Mouse (Mus musculus): ENCODE measurements around the gene Mbd3. TPM values are rescaled to one million over a fixed set of nuclear protein-coding genes. Genes with fewer than 3 reads are reported as not detected.
A peak's percentile ranks its signal among the peaks of the same experiment; 100 is the strongest.

Gene Mbd3
- polyA plus RNA-seq, 1 experiment = 81.3 TPM

DNA sequence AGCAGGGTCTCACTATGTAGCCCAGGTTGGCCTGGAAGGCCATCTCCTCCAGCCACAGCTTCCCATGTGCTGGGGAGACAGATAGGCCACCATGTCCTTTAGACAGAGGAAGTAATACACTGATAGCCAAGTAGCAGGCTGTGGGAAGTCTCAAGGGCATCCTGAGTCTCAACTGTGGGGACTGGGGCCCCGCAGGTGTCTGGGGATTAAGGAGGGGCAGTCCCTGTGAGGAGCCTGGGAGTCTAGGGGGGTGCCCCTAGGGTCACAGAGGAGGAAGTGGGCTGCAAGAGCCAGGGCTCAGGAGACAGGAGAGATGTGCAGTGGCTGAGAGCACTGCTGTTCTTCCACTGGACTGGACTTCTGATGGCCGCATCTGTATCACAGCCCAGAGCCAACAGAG lies 43.6 kb upstream of the Mbd3 start:
- Histone ChIP-seq H3K27me3 (ENCODE audit: control insufficient read depth, insufficient read depth, low read length, poor library complexity, severe bottlenecking) (no peaks in the 10 kb centered on the region), H3K36me3 (ENCODE audit: control insufficient read depth, insufficient read depth, low read length, poor library complexity, severe bottlenecking) (no peaks in the 10 kb centered on the region), H3K9me3 (replicated peaks; ENCODE audit: control insufficient read depth, insufficient read depth, low read length, poor library complexity, severe bottlenecking) (no peaks in the 10 kb centered on the region), H3K4me3 (ENCODE audit: low read depth, low read length) (no peak overlapping the region), H3K4me1 (ENCODE audit: control insufficient read depth, insufficient read depth, low read length) (no peaks in the 10 kb centered on the region), H3K27ac (ENCODE audit: insufficient read depth, low read length) (no peak overlapping the region), H3K9ac (ENCODE audit: low read depth, poor library complexity, severe bottlenecking) (no peak overlapping the region)
- TF ChIP-seq CTCF (IDR thresholded peaks at IDR 0.05; ENCODE audit: low read depth, low read length) (no peak), POLR2A (IDR thresholded peaks at IDR 0.05; ENCODE audit: insufficient read depth, low read length) (no peak), EP300 (IDR thresholded peaks at IDR 0.05; ENCODE audit: insufficient read depth, low read depth, low read length) (no peak)

DNA sequence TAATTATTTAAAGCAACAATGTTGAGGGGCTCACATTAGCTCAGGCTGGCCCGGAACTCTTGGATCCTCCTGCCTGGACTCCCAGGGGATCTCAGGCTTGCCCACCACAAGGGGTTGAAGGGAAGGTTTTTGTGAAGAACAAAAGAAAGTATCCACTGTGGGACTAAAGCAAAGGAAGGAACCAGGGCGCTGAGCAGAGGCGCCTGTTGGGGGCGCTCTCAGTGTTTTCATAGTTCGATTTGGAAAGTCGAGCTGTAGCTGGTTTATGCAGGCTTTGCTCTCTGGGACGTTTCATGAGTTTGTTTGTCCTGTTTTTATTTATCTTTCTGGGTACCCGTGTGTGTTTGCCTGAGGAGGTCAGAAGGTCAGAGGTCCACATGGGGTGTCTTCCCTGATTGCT lies 42.2 kb upstream of the Mbd3 start:
- H3K9ac ChIP-seq (ENCODE audit: low read depth, poor library complexity, severe bottlenecking) = no peak overlapping the region
- TF ChIP-seq EP300 (IDR thresholded peaks at IDR 0.05; ENCODE audit: insufficient read depth, low read depth, low read length) (no peak), CTCF (IDR thresholded peaks at IDR 0.05; ENCODE audit: low read depth, low read length) (peak; percentile 53)
- no peaks in the 10 kb centered on the region for H3K36me3 ChIP-seq (ENCODE audit: control insufficient read depth, insufficient read depth, low read length, poor library complexity, severe bottlenecking)
- no peaks in the 10 kb centered on the region for H3K9me3 ChIP-seq (replicated peaks; ENCODE audit: control insufficient read depth, insufficient read depth, low read length, poor library complexity, severe bottlenecking)
- H3K4me3 ChIP-seq (ENCODE audit: low read depth, low read length) = no peak overlapping the region
- H3K27me3 ChIP-seq (ENCODE audit: control insufficient read depth, insufficient read depth, low read length, poor library complexity, severe bottlenecking) = no peaks in the 10 kb centered on the region
- no peaks in the 10 kb centered on the region for H3K4me1 ChIP-seq (ENCODE audit: control insufficient read depth, insufficient read depth, low read length)
- no peak overlapping the region for H3K27ac ChIP-seq (ENCODE audit: insufficient read depth, low read length)

DNA sequence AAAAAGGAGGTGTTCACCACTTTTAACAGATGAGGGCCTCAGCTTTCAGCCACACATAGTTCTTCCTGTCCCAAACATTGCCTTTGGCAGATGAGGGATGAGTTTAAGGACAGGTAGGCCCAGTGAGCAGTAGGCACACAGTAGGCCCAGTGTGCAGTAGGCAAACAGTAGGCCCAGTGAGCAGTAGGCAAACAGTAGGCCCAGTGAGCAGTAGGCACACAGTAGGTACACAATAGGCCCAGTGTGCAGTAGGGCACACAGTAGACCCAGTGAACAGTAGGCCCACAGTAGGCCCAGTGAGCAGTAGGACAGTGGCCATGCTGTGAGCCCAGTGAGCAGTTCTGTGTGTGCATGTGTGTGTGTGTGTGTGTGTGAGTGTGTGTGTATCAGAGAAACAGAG lies 40.7 kb upstream of the Mbd3 start:
- no peaks in the 10 kb centered on the region for H3K27me3 ChIP-seq (ENCODE audit: control insufficient read depth, insufficient read depth, low read length, poor library complexity, severe bottlenecking)
- no peak overlapping the region for H3K9ac ChIP-seq (ENCODE audit: low read depth, poor library complexity, severe bottlenecking)
- H3K27ac ChIP-seq (ENCODE audit: insufficient read depth, low read length) = no peak overlapping the region
- no peaks in the 10 kb centered on the region for H3K9me3 ChIP-seq (replicated peaks; ENCODE audit: control insufficient read depth, insufficient read depth, low read length, poor library complexity, severe bottlenecking)
- H3K4me1 ChIP-seq (ENCODE audit: control insufficient read depth, insufficient read depth, low read length) = no peaks in the 10 kb centered on the region
- H3K4me3 ChIP-seq (ENCODE audit: low read depth, low read length) = no peak overlapping the region
- no peaks in the 10 kb centered on the region for H3K36me3 ChIP-seq (ENCODE audit: control insufficient read depth, insufficient read depth, low read length, poor library complexity, severe bottlenecking)
- no peak for TF ChIP-seq CTCF (IDR thresholded peaks at IDR 0.05; ENCODE audit: low read depth, low read length)
- no peak for TF ChIP-seq POLR2A (IDR thresholded peaks at IDR 0.05; ENCODE audit: insufficient read depth, low read length)
- TF ChIP-seq EP300 (IDR thresholded peaks at IDR 0.05; ENCODE audit: insufficient read depth, low read depth, low read length) = no peak

DNA sequence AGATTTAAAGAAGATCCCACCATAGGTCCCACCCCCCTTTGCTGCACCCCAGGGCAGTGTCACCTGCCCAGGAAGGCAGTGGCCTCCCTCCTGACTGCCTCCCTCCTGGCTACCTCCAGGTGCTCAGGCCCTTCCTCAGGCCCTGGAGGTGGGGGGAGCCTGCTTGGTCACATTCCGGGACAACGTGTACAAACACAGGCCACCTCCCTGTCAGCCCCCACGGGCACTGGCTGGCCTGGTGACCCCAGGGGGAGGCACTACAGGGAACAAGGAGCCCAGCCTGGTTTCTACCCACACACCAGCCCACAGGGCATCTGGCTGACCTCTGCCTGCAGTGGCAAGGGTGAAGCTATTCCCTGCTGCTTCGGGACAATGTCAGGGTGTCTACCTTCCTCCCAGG lies 38.6 kb upstream of the Mbd3 start:
- H3K9me3 ChIP-seq (replicated peaks; ENCODE audit: control insufficient read depth, insufficient read depth, low read length, poor library complexity, severe bottlenecking) = no peaks in the 10 kb centered on the region
- no peak for TF ChIP-seq CTCF (IDR thresholded peaks at IDR 0.05; ENCODE audit: low read depth, low read length)
- no peak for TF ChIP-seq POLR2A (IDR thresholded peaks at IDR 0.05; ENCODE audit: insufficient read depth, low read length)
- TF ChIP-seq EP300 (IDR thresholded peaks at IDR 0.05; ENCODE audit: insufficient read depth, low read depth, low read length) = no peak
- no peaks in the 10 kb centered on the region for H3K36me3 ChIP-seq (ENCODE audit: control insufficient read depth, insufficient read depth, low read length, poor library complexity, severe bottlenecking)
- no peaks in the 10 kb centered on the region for H3K27me3 ChIP-seq (ENCODE audit: control insufficient read depth, insufficient read depth, low read length, poor library complexity, severe bottlenecking)
- H3K4me1 ChIP-seq (ENCODE audit: control insufficient read depth, insufficient read depth, low read length) = peaks cover 3% of the 10 kb centered on the region
- no peak overlapping the region for H3K27ac ChIP-seq (ENCODE audit: insufficient read depth, low read length)
- H3K9ac ChIP-seq (ENCODE audit: low read depth, poor library complexity, severe bottlenecking) = no peak overlapping the region
- H3K4me3 ChIP-seq (ENCODE audit: low read depth, low read length) = no peak overlapping the region

DNA sequence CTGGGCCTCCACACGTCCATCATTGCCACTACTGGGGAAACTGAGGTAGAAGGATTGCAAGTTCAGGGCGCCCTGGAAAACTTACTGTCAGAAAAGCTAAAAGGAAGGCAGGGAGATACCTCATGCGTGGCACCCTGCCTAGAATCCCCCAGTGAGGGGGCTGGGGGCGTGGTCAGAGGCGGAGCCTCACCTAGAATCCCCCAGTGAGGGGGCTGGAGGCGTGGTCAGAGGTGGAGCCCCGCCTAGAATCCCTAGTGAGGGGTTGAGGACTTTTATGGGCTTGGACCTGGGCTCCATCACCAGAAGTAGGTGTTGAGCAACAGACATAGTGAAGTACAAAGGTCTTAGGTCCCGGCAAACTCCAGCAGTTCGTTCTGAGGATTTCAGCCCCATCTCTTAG lies 36.9 kb upstream of the Mbd3 start:
- Histone ChIP-seq H3K27ac (ENCODE audit: insufficient read depth, low read length) (0 out of 2 replicates have a peak overlapping the region, but pooled peaks have one; percentile 2), H3K9ac (ENCODE audit: low read depth, poor library complexity, severe bottlenecking) (no peak overlapping the region), H3K36me3 (ENCODE audit: control insufficient read depth, insufficient read depth, low read length, poor library complexity, severe bottlenecking) (no peaks in the 10 kb centered on the region), H3K4me1 (ENCODE audit: control insufficient read depth, insufficient read depth, low read length) (peaks cover 3% of the 10 kb centered on the region), H3K27me3 (ENCODE audit: control insufficient read depth, insufficient read depth, low read length, poor library complexity, severe bottlenecking) (no peaks in the 10 kb centered on the region), H3K4me3 (ENCODE audit: low read depth, low read length) (peak overlapping the region; percentile 26), H3K9me3 (replicated peaks; ENCODE audit: control insufficient read depth, insufficient read depth, low read length, poor library complexity, severe bottlenecking) (no peaks in the 10 kb centered on the region)
- TF ChIP-seq POLR2A (IDR thresholded peaks at IDR 0.05; ENCODE audit: insufficient read depth, low read length) = peak; percentile 3
- TF ChIP-seq EP300 (IDR thresholded peaks at IDR 0.05; ENCODE audit: insufficient read depth, low read depth, low read length) = no peak
- TF ChIP-seq CTCF (IDR thresholded peaks at IDR 0.05; ENCODE audit: low read depth, low read length) = no peak

DNA sequence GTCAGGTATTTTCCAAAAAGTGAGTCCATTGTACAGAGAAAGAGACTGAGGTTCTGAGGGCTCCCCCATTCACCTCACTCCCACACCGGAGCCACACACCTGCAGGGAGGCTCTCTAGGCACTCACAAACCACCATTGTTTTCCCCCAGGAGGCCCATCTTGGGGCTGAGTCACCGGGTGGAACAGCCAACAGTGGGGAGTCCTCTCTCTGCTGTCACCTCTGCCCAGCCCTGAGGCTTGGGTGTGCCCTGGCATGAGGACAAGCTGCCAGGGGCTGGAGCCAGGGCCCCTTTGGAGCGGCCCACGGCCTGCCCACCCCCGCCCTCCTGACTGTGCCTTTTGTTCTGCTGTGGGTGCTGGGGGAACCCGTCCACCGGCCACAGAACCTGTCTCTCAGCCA lies 36.4 kb upstream of the Mbd3 start:
- peaks cover 3% of the 10 kb centered on the region for H3K4me1 ChIP-seq (ENCODE audit: control insufficient read depth, insufficient read depth, low read length)
- H3K36me3 ChIP-seq (ENCODE audit: control insufficient read depth, insufficient read depth, low read length, poor library complexity, severe bottlenecking) = no peaks in the 10 kb centered on the region
- no peak overlapping the region for H3K4me3 ChIP-seq (ENCODE audit: low read depth, low read length)
- H3K9me3 ChIP-seq (replicated peaks; ENCODE audit: control insufficient read depth, insufficient read depth, low read length, poor library complexity, severe bottlenecking) = no peaks in the 10 kb centered on the region
- TF ChIP-seq EP300 (IDR thresholded peaks at IDR 0.05; ENCODE audit: insufficient read depth, low read depth, low read length) (no peak), POLR2A (IDR thresholded peaks at IDR 0.05; ENCODE audit: insufficient read depth, low read length) (no peak), CTCF (IDR thresholded peaks at IDR 0.05; ENCODE audit: low read depth, low read length) (no peak)
- no peak overlapping the region for H3K9ac ChIP-seq (ENCODE audit: low read depth, poor library complexity, severe bottlenecking)
- H3K27ac ChIP-seq (ENCODE audit: insufficient read depth, low read length) = 0 out of 2 replicates have a peak overlapping the region, but pooled peaks have one; percentile 2
- no peaks in the 10 kb centered on the region for H3K27me3 ChIP-seq (ENCODE audit: control insufficient read depth, insufficient read depth, low read length, poor library complexity, severe bottlenecking)

Data from ES-Bruce4 (cell line).